Mouse (Mus musculus): ENCODE results near the gene Gpd1.

DNA sequence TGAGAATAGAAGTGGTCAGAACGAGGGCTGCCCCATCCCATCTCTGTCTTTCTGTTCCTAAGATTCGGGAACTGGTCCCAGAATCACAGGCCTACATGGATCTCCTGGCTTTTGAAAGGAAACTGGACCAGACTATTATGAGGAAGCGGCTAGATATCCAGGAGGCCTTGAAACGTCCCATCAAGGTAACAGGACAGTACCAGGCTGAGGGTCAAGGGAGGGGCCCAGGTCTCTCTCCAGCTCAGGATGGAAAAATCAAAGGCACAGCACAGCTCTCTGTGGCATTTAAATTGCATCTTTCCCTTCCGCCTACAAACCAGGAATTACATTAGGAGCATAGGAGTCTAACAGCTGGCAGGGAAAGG lies 13.7 kb upstream of the Gpd1 start:
- TF ChIP-seq CTCF (IDR thresholded peaks at IDR 0.05; ENCODE audit: control insufficient read depth, insufficient read depth, low read length), result no peak
- TF ChIP-seq POLR2A (IDR thresholded peaks at IDR 0.05; ENCODE audit: borderline replicate concordance, control insufficient read depth, low read depth, low read length), result no peak

Measured in bone marrow, adult 2 months (tissue).